Mouse (Mus musculus) lung, adult 18-20 months (tissue): ENCODE results near the gene Prph2.
A peak's percentile ranks its signal among the peaks of the same experiment; 100 is the strongest.

Source experiments
- DNase-seq, 2 experiments: peaks; one replicate each; pipeline ENCODE4 v3.0.0; 2022; ENCODE audit warnings: mixed read lengths in 2 of 2

The Prph2 gene

DNA sequence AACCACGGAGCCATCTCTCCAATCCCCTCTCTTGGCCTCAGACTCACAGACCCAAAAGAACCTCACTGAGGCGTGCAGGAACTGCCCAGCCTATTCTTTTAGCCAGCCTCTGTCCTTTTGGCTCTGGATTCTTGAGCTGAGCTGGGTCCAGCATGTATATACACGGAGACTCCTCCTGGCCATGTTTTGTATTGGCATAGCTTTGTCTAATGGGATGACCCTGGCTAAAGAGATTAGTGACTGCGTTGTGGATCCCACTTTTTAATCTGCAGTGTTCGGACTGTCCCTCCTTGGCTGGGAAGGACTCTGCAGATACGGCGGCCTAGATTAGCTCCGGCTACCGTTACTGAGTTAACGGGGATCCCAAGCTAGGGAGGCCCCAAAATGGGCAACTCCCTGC is at the start of gene Prph2:
Gene Prph2, plus strand, starts transcription at position 274 of the 400 bp plus-strand sequence.
- DNase-seq = no peak

DNA sequence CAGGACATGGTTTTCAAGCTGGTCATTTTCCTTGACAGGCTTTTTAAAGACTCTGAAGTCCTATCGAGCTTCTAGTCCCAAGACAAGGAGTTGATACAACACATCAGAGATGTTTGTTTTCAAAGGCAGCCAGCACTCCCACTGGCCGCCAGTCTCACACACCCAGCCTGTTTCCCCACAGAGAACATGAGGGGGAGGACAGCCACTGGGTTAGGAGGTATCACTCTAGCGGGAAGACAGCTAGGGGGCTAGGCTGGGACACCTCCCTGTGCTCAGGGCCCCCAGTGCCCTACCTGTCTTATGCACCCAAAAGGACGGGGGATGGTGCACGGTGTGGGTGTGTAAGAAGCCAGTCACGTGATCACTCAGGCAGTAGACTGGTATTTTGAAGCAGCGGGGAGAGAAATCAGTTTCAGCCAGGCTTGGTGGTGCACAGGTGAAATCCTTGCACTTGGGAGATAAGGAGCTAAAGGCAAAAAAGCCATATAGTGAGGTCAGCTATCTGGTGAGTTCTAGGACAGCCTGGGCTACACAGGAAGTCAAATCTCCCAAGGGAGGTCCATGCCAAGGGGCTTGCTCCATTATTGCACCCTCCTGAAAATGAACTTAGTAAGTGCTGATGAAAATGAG is 45.6 kb upstream of the Prph2 start:
- no peak for DNase-seq

DNA sequence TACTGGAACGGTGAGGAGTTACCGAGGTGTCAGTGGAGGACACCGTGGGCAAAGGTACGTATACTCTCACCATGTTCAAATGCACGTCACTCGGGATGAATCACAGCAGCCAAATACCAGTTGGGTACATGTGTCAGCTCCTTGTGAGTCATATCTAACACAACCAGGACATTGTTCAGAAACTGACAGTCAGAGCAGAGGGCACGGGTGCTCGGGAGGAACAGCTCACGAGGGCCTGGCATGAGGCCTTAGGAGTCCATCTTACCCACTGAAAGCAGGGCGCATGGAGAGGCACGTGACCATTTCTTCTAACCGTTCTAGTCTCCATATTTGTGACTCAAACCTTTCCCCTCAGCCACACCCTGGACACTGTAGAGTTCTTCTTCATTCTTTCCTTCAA is 43.4 kb upstream of the Prph2 start:
- no peak for DNase-seq

DNA sequence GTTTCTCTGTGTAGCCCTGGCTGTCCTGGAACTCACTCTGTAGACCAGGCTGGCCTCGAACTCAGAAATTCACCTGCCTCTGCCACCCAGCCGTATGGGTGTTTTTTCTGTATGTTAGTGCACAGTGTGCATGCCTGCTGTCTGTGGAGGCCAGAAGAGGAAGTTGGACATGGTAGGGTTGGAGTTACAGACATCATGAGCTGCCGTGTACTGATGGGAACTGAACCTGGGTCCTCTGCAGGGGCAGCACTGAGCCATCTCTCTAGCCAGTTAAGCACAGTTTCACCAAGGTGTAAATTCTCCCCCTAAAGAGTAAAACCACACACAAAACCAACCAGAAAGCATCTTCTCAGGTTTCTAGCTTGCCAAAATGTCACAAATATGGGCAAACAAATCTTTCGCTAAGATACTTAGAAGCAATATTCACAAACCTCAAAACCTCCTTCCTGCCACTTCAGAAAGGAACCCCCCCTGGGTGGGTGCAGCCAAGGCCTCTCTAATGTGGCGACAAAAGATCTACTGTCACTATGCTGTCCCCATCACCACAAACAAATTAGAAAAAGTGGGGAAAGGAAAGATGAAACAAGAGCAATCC is 40.0 kb upstream of the Prph2 start:
- DNase-seq = no peak

DNA sequence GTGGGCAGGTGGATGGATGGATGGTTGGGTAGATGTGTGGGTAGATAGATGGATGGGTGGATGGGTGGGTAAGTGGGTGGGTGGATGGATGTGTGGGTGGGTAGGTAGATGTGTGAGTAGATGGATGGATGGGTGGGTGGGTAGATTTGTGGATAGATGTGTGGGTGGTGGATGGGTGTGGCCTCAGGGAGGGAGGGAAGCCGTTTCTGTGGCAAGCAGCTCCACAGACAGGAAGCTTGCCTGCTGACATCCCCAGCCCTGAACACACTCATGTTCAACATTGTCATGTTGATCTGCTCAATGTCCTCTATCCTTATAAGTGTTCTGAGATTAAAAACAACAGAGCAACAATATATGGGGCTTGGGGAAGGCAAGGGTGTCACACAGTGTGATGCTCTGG is 39.3 kb upstream of the Prph2 start:
- DNase-seq = no peak

DNA sequence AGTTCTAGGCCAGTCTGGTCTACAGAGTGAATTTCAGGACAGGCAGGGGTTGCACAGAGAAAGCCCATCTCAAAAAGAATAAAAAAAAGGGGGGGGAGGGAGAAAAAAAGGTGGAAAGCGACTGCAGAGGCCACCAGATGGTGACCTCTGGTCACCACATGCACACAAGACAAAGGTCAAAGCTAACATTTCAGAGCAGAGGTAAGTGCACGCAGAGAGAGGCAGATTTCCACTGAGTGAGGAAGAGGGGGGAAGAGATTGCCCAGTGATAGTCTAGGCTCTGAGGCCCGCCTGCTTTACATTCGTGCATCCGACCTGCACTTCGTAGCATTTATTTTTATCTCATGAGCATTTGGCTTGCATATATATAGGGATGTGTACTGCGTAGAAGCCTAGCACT is 37.5 kb upstream of the Prph2 start:
- no peak for DNase-seq

DNA sequence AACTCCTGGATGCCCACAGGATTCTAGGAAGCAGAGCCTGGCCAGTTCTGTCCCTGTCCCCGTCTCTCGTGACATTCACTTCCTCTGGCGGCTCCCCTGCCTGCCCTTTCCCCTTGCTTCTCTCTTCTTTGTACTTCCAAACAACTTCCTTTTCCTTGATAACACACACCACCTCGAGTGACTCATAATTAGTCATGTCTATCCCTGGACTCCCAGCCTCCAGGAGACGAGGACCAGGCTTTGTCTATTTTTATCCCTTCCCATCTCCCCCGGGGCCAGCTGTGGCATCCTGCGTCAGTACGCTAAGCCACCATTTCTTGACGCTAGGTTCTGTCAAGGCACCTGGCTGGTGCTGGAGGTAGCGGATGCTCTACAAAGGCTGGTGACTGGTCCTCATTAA is 36.1 kb upstream of the Prph2 start:
- peak; percentile 48 to 54 for DNase-seq

DNA sequence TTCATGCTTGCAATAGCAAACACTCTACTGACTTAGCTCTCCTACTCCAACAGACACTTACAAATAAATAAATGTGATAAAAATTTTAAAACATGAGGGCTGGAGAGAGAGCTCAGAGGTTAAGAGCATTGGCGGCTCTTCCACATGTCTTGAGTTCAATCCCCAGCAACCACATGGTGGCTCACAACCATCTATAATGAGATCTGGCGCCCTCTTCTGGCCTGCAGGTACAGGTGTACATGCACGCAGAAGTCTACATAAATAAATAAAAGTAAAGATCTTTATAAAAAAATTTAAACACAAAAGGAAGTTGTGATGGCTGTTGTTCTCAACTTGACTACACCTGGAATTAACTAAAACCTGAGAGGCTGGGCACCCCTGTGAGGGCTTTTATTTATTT is 34.6 kb upstream of the Prph2 start:
- no peak for DNase-seq

DNA sequence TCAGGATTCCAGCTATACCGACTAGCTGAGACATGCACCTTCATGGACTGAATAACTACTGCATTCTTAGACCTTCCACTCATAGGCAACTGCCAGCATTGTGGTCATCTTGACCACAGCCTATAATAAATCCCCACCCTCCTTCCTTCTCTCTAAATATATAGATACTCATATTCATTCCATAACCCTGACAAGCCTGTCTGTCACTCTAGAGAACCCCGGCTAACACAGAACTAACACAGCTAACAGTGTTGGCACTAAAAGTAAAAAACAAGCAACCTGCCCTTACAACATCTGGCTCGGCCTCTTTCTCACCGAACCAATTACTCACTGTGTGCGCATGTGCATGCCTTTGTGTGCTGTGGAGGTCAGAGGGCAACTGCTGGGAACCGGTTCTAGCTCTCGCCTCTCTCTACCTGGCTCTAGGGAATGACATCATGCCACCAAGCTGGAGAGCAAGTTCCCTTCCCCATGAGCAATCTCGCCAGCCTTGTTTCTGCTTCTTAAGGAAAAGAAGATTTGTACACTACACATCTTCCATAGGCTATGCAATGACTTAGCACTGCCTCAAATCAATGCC is 33.8 kb upstream of the Prph2 start:
- peak; percentile 57 to 77 for DNase-seq

DNA sequence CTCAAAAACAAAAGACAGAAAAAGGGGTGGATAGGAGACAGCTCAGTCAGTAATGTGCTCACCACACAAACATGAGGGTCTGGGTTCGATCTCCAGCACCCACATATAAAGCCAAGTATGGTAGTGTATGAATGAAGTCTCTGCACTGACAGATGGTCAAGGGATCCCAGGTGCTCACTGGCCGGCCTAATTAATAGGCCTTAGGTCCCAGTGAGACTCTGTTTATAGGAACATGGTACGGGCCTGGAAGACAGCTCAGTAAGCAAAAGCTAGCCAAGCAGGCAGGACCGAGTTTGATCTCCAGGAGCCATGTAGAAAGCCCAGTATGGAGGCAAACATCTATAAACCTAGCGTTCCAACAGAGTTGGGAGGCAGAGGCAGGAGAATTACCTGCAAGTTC is 33.2 kb upstream of the Prph2 start:
- DNase-seq = no peak

DNA sequence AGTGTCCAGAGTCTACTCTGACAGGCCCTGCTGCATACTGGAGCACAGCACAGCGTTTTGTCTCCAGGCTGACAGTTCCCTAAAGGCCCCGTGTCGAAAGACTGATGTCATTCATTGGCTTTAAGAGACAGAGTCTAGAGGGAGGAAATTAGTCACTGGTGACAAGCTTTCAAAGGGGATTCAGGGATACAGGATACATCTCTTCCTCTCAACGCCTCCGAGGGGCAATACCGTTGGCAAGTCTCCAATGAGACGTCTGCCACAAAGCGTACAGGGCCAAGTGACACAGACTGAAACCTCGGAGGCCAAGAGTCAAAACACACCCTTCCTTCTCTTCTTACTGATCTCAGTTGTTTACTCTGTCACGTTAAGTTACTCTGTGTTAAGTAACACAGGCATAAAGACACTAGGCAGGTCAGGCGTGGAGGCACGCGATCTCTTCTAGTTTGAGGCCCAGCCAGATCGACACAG is 30.4 kb upstream of the Prph2 start:
- peak; percentile 82 to 88 for DNase-seq

DNA sequence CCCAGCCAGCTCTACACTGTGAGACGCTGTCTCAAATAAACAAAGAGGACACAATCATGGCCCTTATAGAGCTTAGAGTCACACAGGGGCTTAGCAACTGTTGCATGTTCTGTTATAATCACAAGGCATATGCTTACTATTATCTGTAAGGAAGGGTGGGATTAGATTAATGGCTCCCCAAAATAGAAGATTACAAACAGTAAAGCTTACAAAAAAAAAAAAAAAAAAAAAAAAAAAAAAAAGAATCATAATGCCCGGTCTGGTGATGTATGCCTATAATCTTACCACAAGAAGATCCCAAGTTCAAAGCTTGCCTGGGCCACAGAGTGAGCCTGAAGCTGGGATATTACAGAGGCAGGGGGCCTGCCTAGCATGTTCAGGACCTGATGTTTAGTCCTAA is 29.9 kb upstream of the Prph2 start:
- DNase-seq = no peak

DNA sequence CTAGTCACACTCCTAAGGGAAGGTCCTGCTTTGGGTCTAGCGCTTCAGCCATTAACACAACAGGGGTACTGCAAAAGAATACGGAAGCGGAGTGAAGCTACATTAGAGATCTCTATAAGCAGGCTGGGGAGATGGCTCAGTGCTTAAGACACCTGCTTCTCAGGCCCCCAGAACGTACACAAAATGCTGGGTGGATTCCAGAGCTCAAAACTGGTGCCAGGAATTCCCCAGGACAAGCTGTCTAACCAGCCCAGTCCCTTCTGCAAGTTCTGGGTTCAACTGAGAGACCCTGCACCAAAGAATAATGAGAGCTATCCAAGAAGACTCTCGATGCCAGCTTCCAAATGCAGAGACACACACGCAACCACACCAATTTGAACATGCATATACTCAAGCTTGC is 28.5 kb upstream of the Prph2 start:
- no peak for DNase-seq

DNA sequence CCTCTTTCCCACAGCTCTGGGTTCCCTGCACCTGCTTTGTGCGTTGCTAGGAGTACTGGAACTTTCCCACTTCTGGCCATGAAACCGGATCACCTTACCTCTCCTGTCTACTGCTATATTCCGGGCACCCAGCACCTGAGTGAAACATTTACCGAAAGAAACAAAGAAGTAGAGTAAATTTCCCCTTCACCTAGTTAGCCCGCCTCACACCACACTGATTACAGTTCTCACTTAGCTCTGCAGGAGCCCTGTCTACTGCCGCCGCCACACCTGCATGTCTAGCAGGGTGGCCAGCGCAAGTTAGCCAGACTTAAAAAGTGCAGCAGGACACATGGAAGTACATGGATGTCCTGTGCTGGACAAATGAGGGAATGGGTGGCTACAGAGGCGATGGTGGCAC is 27.2 kb upstream of the Prph2 start:
- peak in 1 of 2 experiments; percentile 21 for DNase-seq

DNA sequence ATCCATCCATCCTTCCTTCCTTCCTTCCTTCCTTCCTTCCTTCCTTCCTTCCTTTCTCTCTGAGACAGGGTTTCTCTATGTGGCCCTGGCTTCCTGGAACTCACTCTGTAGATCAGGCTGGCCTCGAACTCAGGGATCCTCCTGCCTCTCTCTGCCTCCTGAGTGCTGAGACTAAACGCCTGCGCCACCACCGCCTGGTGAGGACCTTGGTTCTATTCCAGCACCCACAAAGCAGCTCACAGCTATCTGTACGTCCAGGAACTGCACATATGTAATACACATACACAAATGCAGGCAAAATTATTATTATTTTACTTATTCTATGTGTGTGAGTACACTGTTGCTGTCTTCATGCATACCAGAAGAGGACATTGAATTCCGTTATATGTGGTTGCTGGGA is 25.5 kb upstream of the Prph2 start:
- no peak for DNase-seq

DNA sequence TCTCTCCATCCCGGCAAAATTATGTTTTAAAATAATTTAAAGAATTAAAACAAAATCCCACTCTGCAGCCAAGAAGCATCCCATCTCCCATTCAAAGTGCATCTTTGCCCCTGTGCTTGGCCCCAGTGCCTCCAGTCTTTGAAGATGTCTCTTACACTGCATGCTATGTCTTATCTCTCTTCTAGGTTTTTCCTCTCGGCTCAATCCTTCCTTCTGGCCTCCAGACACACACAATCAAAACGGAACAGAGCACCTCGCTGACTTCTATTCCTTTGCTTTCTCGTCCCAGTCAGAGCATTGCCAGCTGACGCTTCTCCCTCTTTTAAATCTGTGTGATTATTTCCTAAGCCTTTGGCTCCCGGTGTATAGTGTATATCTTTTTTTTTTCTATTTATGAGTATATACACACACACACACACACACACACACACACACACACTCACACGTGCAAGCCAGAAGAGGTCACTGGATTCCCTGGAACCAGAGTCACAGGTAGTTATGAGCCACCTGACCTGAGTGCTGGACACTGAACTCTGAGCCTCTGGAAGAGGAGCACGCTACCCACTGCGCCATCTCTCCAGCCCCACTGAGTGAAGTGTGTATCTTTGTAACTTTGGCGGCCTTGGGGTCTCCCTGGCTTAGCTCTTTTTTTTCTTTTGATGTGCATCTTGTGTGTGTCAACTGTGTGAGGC is 24.9 kb upstream of the Prph2 start:
- DNase-seq = no peak

DNA sequence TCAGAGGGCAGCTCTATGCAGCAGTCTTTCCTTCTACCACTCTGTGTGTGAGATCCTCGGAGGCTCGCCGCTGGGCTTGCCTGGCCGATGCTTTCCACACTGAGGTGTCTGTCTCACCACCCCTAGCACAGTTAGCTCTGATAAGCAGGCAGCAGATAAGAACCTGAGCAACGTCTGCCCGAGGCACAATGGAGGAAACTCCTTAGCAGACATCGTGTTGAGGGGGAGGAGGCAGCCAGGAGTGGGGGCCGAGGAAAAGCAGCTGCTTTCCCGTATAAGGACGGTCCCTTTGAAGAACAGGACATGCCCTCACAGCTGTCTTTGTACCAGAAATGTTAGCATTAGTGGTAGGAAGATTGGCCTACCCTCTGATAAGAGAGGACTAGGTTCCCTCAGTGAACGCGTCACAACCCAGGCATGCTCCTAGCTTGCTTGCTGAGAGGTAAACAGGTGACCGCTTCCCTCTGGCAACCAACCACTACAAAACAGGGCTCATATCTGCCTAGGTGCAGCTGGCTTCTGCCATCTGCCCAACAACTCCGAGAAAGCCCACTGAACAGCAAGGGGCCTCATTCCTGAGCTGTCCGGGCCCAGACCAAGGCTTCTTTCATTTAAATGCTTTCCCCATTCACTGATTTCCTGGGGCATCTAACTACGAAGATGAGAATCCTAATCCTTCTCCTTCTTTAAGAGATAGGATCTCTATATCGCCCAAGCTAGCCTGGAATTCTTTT is 24.2 kb upstream of the Prph2 start:
- DNase-seq = no peak

DNA sequence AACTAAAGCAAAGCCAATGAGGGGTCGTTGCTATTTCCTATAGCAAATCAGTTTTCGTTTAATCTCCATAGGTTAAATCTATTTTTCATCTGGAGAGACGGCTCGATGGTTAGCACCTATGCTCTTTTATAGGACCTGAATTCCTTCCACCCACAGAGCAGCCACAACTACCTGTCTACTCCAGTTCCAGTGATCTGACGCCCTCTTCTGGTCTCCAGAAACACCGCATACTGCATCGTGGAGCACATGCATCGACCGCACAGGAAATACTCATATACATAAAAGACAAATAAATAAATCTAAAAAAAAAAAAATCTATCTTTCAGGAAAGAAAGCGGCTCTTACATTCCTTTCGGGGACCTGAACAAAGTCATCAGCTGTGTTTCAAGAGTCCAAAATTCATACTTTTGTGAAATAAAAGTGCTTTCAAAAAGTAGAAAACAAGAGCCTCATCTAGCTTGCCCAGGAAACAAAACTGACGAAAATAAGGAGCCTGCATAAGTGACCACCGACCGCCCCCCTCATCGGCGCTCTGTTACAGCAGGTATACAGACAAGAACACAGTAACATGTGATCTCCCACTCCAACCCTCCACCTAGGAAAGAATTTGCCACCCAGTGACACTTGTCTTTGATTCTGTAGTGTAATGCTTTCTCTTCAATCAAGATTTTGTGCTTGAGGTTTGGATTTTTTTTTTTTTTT is 21.6 kb upstream of the Prph2 start:
- DNase-seq = peak; percentile 57 to 71

DNA sequence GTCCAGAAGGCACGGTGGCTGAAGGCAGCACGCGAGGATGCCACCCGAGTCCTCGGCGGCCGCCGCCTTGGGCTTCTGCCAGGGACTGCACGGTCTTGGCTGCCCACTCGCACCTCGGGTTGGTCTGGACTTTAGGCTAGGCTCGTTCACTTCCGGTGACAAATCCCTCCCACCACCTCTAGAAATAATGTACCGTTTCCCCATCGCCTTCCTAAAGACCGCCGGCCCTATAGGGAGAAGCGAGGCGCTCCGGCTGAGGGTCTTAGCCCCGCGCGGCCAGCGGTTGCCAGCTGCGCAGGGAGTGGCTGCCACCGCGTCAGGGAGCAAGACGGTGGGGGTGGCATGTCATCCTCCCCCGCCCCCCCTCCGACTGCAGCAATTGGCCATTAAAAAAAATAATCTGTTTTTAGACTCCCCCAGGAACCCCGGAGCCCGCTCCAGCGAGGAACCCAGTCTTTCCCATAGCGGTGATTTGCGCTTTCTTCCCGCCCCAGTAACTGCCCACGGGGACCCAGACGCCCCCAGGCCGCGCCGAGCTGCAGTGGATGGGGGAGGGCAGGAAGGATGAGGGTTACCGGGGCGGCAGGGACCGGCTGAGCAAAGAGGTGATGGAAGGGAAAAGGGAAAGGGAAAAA is 20.7 kb upstream of the Prph2 start:
- DNase-seq = peak; percentile 80 to 85

DNA sequence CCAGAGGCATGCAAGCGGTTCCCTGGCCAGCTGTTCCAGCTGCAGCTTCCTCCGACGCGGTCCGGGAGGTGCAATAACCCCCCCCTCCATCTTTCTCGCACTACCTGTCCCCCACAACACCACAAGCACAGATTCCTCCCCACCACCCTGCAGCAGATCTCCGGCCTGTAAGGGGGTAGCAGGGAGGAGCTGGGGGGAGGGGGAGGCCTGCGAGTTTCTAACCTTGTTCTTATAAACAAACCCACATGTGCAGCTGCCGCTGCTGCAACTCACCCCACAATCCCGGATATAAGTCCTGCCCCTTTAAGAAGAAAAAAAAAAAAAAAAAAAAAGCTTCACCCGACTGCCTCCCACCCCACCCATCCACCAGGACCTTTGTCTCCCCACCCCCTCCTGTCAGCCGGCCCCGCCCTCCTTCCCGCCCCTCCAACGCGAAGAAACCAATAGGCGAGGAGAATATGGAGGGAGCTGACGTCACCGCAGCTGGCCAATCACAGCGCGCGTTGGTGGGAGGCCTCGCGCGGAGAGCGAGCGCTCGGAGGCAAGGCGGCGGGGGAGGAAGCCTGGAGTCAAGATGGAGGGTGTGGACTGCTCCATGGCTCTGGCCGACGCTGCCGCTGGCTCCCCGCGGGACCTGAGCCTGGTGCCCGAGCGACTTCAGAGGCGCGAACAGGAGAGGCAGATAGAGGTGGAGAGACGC is 20.0 kb upstream of the Prph2 start, which contains the start of gene Tbcc:
Gene Tbcc, plus strand, starts transcription at position 569 of the 700 bp plus-strand sequence.
- DNase-seq = peak; percentile 97
